Mouse (Mus musculus): ENCODE results near the gene Mast4. TPM values are rescaled to one million over a fixed set of nuclear protein-coding genes. Genes with fewer than 3 reads are reported as not detected.
A peak's percentile ranks its signal among the peaks of the same experiment; 100 is the strongest.
"Not testable (repeated sequence)": the region's sequence is repeated elsewhere in the genome, so short reads cannot be mapped to it uniquely, and the experiment has no call there.

Gene Mast4
- polyA plus RNA-seq, 1 experiment from 2014 or later = 32.2 TPM

DNA sequence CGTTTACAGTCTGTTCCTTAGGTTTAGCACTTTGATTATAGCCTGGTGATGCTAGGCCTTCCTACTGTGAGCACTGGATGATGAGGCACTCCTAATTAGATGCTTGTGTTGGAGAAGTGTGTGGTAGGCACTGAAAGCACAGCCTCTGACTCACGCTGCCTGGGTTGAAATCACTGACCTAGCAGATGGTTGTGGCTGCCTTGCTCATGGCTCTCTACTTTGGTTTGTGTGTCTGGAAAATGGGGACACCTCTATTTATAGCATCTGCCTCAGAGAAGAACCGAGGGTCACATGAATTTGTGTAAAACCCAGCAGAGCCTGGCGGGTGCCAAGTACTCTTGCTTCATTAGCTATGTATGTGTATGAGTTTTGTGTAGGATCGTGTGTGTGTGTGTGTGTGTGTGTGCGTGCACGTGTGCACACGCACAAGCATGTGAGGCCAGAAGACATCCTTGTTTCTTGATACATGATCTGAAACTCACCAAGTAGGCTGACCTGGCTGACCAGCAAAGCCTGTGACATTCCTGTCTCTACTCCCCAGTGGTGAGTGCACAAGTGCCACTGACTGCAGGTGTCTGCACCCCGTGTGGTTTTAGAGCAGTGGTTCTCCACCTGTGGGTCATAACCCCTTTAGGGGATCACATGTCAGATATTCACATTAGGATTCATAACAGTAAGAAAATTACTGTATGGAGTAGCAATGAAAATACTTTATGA is 588.5 kb downstream of the Mast4 start:
- H3K9me3 ChIP-seq (ENCODE audit: control insufficient read depth, low read length) = no peaks in the 10 kb centered on the region
- no peak overlapping the region for H3K9ac ChIP-seq
- no peak overlapping the region for H3K27ac ChIP-seq
- H3K4me3 ChIP-seq (replicated peaks; ENCODE audit: low read length) = no peak overlapping the region
- H3K4me1 ChIP-seq (replicated peaks; ENCODE audit: control insufficient read depth, insufficient read depth, low read length) = 0 out of 2 replicates have a peak, but pooled peaks cover 8% of the 10 kb centered on the region
- WGBS = 93% methylated on average over 9 of the region's 9 CpGs
- no peak overlapping the region for H3K4me2 ChIP-seq (replicated peaks)
- peaks cover 9% of the 10 kb centered on the region; the same call in 1 of the 2 replicates for H3K36me3 ChIP-seq (replicated peaks; ENCODE audit: control insufficient read depth, insufficient read depth)
- H3K27me3 ChIP-seq (ENCODE audit: control insufficient read depth, insufficient read depth, low read length) = no peaks in the 10 kb centered on the region
- ATAC-seq (ENCODE audit: low FRiP score) (no peak), DNase-seq (ENCODE audit: low spot score) (no peak)

DNA sequence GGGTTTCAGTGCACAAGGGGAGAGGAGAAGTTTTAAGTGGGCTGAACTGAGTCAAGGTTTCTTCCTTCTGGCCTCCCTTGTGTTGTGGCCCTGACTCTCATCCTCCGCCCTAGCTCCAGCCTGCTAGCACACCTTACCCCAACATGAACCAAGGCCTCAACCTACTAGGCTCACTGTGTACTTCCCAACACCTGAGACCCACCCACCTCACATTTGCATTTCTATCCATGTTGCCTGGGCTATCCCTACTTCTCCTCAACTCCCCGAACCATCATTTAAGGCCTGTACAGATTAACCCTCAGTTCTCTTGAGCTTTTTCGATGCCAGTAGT is 589.1 kb downstream of the Mast4 start:
- Histone ChIP-seq H3K4me1 (replicated peaks; ENCODE audit: control insufficient read depth, insufficient read depth, low read length) (0 out of 2 replicates have a peak, but pooled peaks cover 8% of the 10 kb centered on the region), H3K27ac (no peak overlapping the region), H3K27me3 (ENCODE audit: control insufficient read depth, insufficient read depth, low read length) (no peaks in the 10 kb centered on the region), H3K4me2 (replicated peaks) (no peak overlapping the region), H3K9me3 (ENCODE audit: control insufficient read depth, low read length) (no peaks in the 10 kb centered on the region), H3K9ac (no peak overlapping the region), H3K4me3 (replicated peaks; ENCODE audit: low read length) (no peak overlapping the region), H3K36me3 (replicated peaks; ENCODE audit: control insufficient read depth, insufficient read depth) (peaks cover 9% of the 10 kb centered on the region; the same call in 1 of the 2 replicates)
- 96% methylated on average over 3 of the region's 3 CpGs for WGBS
- DNase-seq (ENCODE audit: low spot score) (no peak), ATAC-seq (ENCODE audit: low FRiP score) (peak; percentile 14; the same call in 1 of the 2 replicates)

DNA sequence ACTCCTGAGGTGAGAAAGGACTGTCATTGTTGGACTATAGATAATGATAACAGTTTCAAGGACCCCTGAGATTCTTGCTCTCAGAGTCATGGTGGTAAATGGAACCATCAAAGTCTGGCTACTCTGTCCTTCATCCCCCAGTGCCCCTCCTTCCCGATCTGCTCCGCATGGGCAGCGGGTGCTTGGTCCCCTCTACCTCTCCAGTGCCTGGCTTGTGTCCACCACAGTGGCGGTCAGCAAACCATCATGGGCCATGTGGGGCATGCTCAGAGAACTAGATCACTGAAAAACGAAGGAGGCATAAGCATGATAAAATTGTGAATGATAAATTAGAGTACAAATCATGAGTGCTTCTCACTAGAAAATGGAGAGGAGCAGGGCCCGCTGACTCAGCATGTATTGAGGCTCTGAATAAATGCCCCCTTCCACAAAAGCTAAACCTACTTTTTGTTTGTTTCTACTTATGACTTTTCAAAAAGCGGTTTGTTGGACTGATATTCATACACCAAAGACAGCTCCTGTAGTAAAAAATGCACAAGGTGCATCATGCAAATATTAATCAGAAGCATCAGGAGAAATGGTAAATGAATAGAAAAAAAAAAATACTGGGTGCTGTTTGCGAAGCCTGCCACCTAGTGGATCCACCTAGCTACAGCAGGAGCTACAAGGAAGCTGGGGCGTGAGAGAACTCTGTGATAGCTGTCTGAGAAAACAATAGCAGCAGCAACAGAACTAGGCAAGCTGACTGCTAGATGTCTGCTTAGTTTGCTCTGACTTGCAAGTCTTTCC is 589.6 kb downstream of the Mast4 start:
- DNase-seq (ENCODE audit: low spot score) = peak; percentile 70

DNA sequence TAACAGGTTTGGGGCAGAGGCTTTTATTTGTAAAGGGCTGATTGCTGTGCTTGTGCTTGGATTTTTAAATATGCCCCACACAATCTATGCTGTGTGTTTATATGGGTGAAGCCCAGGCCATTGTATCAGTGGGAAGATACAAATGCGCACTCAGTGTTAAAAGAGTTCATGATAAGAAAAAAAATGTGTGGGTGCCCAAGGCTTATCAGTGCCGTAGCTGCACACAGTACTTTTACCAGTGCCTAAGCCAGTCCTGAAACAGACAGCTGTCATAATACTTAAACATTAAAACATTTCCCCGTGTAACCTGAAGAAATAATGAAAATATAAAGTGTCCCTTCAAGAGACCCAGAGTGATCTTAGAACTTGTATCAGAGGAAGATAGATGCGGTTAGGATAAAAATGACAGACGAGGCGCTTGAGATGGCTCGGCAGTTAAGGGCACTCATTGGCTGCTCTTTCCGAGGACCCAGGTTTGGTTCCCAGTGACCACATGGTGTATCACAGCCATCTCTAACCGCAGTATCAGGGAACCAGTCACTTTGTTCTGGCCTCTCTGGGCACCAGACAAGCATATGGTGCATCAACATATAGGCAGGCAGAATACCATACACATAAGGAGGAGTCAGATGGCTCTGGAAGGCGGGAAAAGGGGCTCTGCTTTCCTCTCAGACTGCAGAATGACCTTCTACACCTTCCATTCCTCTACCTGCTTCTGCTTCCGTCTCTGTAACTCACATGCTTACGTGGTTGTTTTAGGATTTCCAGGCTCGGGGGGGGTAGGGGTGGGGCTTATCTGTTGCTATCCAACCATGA is 594.4 kb downstream of the Mast4 start:
- no peak overlapping the region for H3K27ac ChIP-seq
- no peak for DNase-seq (ENCODE audit: low spot score)
- no peaks in the 10 kb centered on the region for H3K27me3 ChIP-seq (ENCODE audit: control insufficient read depth, insufficient read depth, low read length)
- WGBS = 92% methylated on average over 13 of the region's 13 CpGs
- peaks cover 41% of the 10 kb centered on the region for H3K36me3 ChIP-seq (replicated peaks; ENCODE audit: control insufficient read depth, insufficient read depth)
- H3K4me2 ChIP-seq (replicated peaks) = no peak overlapping the region
- no peaks in the 10 kb centered on the region for H3K9me3 ChIP-seq (ENCODE audit: control insufficient read depth, low read length)
- no peaks in the 10 kb centered on the region for H3K4me1 ChIP-seq (replicated peaks; ENCODE audit: control insufficient read depth, insufficient read depth, low read length)
- ATAC-seq (ENCODE audit: low FRiP score) = no peak
- no peak overlapping the region for H3K9ac ChIP-seq
- H3K4me3 ChIP-seq (replicated peaks; ENCODE audit: low read length) = no peak overlapping the region

More for the DNA sequence above, 589.6 kb downstream of the Mast4 start:
- Histone ChIP-seq H3K9me3 (ENCODE audit: control insufficient read depth, low read length) (no peaks in the 10 kb centered on the region), H3K27me3 (ENCODE audit: control insufficient read depth, insufficient read depth, low read length) (no peaks in the 10 kb centered on the region), H3K4me3 (replicated peaks; ENCODE audit: low read length) (no peak overlapping the region), H3K4me1 (replicated peaks; ENCODE audit: control insufficient read depth, insufficient read depth, low read length) (0 out of 2 replicates have a peak, but pooled peaks cover 8% of the 10 kb centered on the region), H3K36me3 (replicated peaks; ENCODE audit: control insufficient read depth, insufficient read depth) (peaks cover 9% of the 10 kb centered on the region; the same call in 1 of the 2 replicates), H3K4me2 (replicated peaks) (no peak overlapping the region), H3K9ac (no peak overlapping the region), H3K27ac (no peak overlapping the region)
- 73% methylated on average over 9 of the region's 9 CpGs for WGBS
- ATAC-seq (ENCODE audit: low FRiP score) = no peak

DNA sequence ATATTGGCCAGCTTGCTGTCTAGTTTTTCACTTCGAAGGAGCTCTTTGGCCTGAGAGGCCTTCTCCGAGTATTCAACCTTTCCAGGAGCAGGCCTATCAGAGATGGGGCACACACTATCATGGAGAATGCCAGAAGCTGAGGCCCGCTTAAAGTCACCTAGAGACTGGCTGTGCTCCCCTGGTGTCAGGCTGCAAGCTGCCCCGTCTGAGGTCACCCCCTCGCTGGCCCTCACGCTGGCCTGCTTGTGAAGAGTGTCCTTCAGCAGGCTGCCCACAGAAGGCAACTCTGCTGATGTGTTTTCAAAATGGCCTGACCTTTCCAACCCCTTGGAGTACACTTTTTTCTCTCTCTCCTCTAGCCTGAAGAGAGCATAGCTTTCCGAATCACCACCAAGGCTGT is 596.5 kb downstream of the Mast4 start:
- H3K4me2 ChIP-seq (replicated peaks) = no peak overlapping the region
- H3K4me3 ChIP-seq (replicated peaks; ENCODE audit: low read length) = no peak overlapping the region
- DNase-seq (ENCODE audit: low spot score) (no peak), ATAC-seq (ENCODE audit: low FRiP score) (no peak)
- H3K27me3 ChIP-seq (ENCODE audit: control insufficient read depth, insufficient read depth, low read length) = no peaks in the 10 kb centered on the region
- no peaks in the 10 kb centered on the region for H3K4me1 ChIP-seq (replicated peaks; ENCODE audit: control insufficient read depth, insufficient read depth, low read length)
- 95% methylated on average over 7 of the region's 7 CpGs for WGBS
- no peak overlapping the region for H3K27ac ChIP-seq
- H3K9me3 ChIP-seq (ENCODE audit: control insufficient read depth, low read length) = no peaks in the 10 kb centered on the region
- no peak overlapping the region for H3K9ac ChIP-seq
- H3K36me3 ChIP-seq (replicated peaks; ENCODE audit: control insufficient read depth, insufficient read depth) = peaks cover 45% of the 10 kb centered on the region

DNA sequence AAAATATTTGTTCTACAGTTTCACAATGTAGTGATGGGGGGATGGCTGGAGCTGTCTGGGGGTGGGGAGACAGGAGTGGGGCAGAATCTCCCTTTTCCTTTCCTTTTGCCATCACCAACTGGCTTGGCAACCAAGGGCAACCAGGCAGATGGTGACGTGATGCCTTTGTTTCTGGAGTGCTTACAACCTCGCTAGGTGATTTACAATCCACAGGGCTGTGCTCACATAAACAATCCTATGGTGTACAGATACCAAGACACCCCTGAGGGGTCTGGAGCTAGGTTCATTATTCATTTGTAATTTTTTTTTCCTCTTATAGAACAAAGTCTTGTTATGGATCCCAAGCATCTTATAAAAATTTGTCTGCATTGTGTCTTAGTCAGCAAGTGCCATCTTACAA is 601.2 kb downstream of the Mast4 start:
- WGBS = 64% methylated on average over 2 of the region's 2 CpGs
- Histone ChIP-seq H3K4me1 (replicated peaks; ENCODE audit: control insufficient read depth, insufficient read depth, low read length) (no peaks in the 10 kb centered on the region), H3K9me3 (ENCODE audit: control insufficient read depth, low read length) (no peaks in the 10 kb centered on the region), H3K4me3 (replicated peaks; ENCODE audit: low read length) (no peak overlapping the region), H3K36me3 (replicated peaks; ENCODE audit: control insufficient read depth, insufficient read depth) (peaks cover 27% of the 10 kb centered on the region), H3K27ac (no peak overlapping the region), H3K4me2 (replicated peaks) (no peak overlapping the region), H3K27me3 (ENCODE audit: control insufficient read depth, insufficient read depth, low read length) (no peaks in the 10 kb centered on the region), H3K9ac (no peak overlapping the region)
- ATAC-seq (ENCODE audit: low FRiP score) (no peak), DNase-seq (ENCODE audit: low spot score) (no peak)

DNA sequence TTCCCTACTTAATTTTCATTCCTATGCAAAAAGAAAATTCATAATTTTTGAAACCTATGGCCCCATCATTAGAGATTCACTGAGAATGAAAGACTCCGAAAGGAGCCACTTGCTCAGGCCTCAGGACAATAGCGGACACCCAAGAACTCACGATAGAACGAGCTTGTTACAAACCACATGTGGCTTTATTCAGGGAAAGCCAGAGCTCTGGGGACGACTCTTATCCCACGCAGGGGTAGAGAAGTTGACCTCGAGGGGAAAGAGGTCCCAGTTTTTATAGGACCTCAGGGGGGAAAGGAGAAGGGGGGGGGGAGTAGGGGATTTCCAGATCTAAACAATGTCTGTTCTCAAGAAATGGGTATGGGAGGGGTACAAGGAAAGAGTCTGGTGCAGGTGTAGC is 605.3 kb downstream of the Mast4 start:
- H3K4me2 ChIP-seq (replicated peaks); H3K27ac ChIP-seq; H3K4me1 ChIP-seq (replicated peaks; ENCODE audit: control insufficient read depth, insufficient read depth, low read length); H3K9me3 ChIP-seq (ENCODE audit: control insufficient read depth, low read length); ATAC-seq (ENCODE audit: low FRiP score); H3K27me3 ChIP-seq (ENCODE audit: control insufficient read depth, insufficient read depth, low read length); H3K36me3 ChIP-seq (replicated peaks; ENCODE audit: control insufficient read depth, insufficient read depth); DNase-seq (ENCODE audit: low spot score); H3K4me3 ChIP-seq (replicated peaks; ENCODE audit: low read length); H3K9ac ChIP-seq: not testable (repeated sequence)
- WGBS = 75% methylated on average over 7 of the region's 7 CpGs

DNA sequence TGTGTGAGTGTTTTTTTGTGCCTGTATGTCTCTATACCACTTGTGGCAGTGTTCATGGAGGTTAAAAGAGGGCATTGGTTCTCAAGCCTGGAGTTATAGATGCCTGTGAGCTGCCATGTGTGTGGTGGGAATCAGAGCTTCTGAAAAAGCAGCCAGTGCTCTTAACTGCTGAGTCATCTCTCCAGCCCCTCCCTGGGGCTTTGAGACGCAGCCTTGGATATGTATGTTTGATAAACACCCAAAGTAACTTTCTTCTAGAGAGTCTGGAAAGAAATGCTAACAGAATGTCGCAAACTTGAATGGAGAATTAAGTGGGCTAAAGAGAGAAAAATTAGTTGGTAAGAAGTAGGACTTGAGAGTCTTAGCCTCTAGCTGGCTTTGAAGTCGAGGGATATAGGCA is 606.3 kb downstream of the Mast4 start:
- Histone ChIP-seq H3K4me1 (replicated peaks; ENCODE audit: control insufficient read depth, insufficient read depth, low read length) (no peaks in the 10 kb centered on the region), H3K36me3 (replicated peaks; ENCODE audit: control insufficient read depth, insufficient read depth) (no peaks in the 10 kb centered on the region), H3K9ac (no peak overlapping the region), H3K27ac (no peak overlapping the region), H3K4me2 (replicated peaks) (no peak overlapping the region), H3K4me3 (replicated peaks; ENCODE audit: low read length) (no peak overlapping the region), H3K27me3 (ENCODE audit: control insufficient read depth, insufficient read depth, low read length) (no peaks in the 10 kb centered on the region), H3K9me3 (ENCODE audit: control insufficient read depth, low read length) (no peaks in the 10 kb centered on the region)
- ATAC-seq (ENCODE audit: low FRiP score) (no peak), DNase-seq (ENCODE audit: low spot score) (no peak)
- WGBS = 78% methylated on average over 3 of the region's 3 CpGs

DNA sequence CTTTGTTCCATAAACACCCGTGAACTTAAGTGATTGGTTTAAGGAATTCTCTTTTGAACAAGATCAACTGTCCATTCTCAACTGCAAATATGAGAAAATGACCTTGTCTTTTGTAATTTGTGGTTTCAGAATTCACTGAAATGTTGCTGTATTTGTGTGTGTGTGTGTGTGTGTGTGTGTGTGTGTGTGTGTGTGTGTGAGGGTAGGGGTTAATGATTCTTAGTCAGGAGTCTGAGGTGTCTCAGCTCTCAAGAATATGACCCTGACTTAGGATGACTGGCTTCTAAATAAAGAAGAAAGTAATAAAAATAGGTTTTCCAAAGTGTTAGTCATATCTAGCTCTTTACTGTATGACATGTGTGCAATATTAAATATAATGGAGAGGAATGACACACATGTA is 607.4 kb downstream of the Mast4 start:
- H3K36me3 ChIP-seq (replicated peaks; ENCODE audit: control insufficient read depth, insufficient read depth) = no peaks in the 10 kb centered on the region
- no peak overlapping the region for H3K27ac ChIP-seq

More for the DNA sequence above, 607.4 kb downstream of the Mast4 start:
- Histone ChIP-seq H3K4me1 (replicated peaks; ENCODE audit: control insufficient read depth, insufficient read depth, low read length) (no peaks in the 10 kb centered on the region), H3K27me3 (ENCODE audit: control insufficient read depth, insufficient read depth, low read length) (no peaks in the 10 kb centered on the region), H3K9me3 (ENCODE audit: control insufficient read depth, low read length) (no peaks in the 10 kb centered on the region), H3K4me3 (replicated peaks; ENCODE audit: low read length) (no peak overlapping the region), H3K4me2 (replicated peaks) (no peak overlapping the region), H3K9ac (no peak overlapping the region)
- no peak for DNase-seq (ENCODE audit: low spot score)
- no peak for ATAC-seq (ENCODE audit: low FRiP score)
- 90% methylated on average over 1 of the region's 1 CpGs for WGBS

All from hindbrain, embryonic 14.5 days (tissue).